Mouse (Mus musculus) embryonic facial prominence, embryonic 11.5 days (tissue): Measurements from ENCODE around the gene Gm10251. TPM values are rescaled to one million over a fixed set of nuclear protein-coding genes. Genes with fewer than 3 reads are reported as not detected.

Experiments used
- polyA plus RNA-seq: library from polyadenylated mRNA; unstranded; fragments of >200 nt; fragmentation: Nextera tagmentation; extraction: Ambion mirVana; gene quantifications from 2 replicates; pipeline ENCODE4 v1.2.1, GENCODE M21; 2014

Gm10251 gene
- polyA plus RNA-seq, 1 experiment from 2014 or later, result not detected

Other genes with a start within 250 kb of the Gm10251 start
- not detected in 2 replicates for gene Gm3594, start 239.6 kb downstream of the Gm10251 start, polyA plus RNA-seq
- not detected in 2 replicates for gene Gm8356, start 146.9 kb downstream of the Gm10251 start, polyA plus RNA-seq
- 0.42 TPM in 1 of 2 replicates, not detected in the other for gene Gm3629, start 93.6 kb downstream of the Gm10251 start, polyA plus RNA-seq
- gene Gm3460, start 61.8 kb downstream of the Gm10251 start, polyA plus RNA-seq, result not detected in 2 replicates
- gene Gm8050, start 36.1 kb upstream of the Gm10251 start, polyA plus RNA-seq, result not detected in 2 replicates
- gene Gm3636, start 58.2 kb upstream of the Gm10251 start, polyA plus RNA-seq, result 7.6 and 8.0 TPM in 2 replicates
- not detected in 2 replicates for gene Gm8362, start 90.2 kb upstream of the Gm10251 start, polyA plus RNA-seq
- not detected in 2 replicates for gene Gm3642, start 156.1 kb upstream of the Gm10251 start, polyA plus RNA-seq
- 2.2 and 2.8 TPM in 2 replicates for gene Gm3667, start 205.8 kb upstream of the Gm10251 start, polyA plus RNA-seq